Mouse (Mus musculus) small intestine, adult 2 months (tissue): ENCODE measurements around the gene Adra2b.

Experiments
- CTCF ChIP-seq: fragments of 200-500 bp; IDR thresholded peaks from 2 replicates; pipeline ENCODE4 v1.5.1; 2012; ENCODE audit warnings: low read depth, mild to moderate bottlenecking, control low read depth, inconsistent platforms, low read length, moderate library complexity, mixed read lengths; ENCODE audit not compliant: insufficient replicate concordance, insufficient read length; ENCODE audit errors: extremely low read depth
- POLR2A ChIP-seq: fragments of 200-500 bp; IDR thresholded peaks from 2 replicates; pipeline ENCODE4 v1.6.1; 2012; ENCODE audit warnings: low read depth, mild to moderate bottlenecking, control low read depth, inconsistent platforms, low read length, moderate library complexity

DNA sequence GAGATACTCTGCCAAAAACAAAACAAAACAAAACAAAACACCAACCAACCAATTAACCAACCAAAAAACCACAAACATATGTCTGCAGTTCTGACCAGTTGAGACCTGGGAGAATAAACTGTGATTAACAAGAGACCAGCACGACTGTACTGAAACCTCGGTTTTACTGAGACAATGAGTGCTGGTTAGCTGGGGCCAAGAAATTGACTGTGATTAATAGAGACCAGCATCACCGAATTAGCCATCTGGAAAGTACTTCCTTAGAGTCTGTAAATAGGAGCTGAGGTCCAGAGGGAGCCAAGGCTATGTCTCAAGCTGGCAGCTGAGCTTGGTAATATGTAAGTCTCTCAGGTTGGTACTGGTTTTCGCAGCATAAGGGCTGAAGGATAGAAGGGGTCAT is 27.8 kb downstream of the Adra2b start:
- no peak for TF ChIP-seq POLR2A
- TF ChIP-seq CTCF, result no peak
